Mouse (Mus musculus) ES-Bruce4 (cell line): ENCODE measurements around the gene Klf11.
"Not testable (repeated sequence)": the region's sequence is repeated elsewhere in the genome, so short reads cannot be mapped to it uniquely, and the experiment has no call there.

Experiments
- CTCF ChIP-seq: IDR thresholded peaks from one replicate; pipeline ENCODE4 v1.8.1; 2011; ENCODE audit warnings: low read depth, low read length
- EP300 ChIP-seq: IDR thresholded peaks from 2 replicates; pipeline ENCODE4 v1.6.1; 2011; ENCODE audit warnings: low read depth, low read length; ENCODE audit not compliant: insufficient read depth
- POLR2A ChIP-seq: IDR thresholded peaks from one replicate; pipeline ENCODE4 v1.8.1; 2011; ENCODE audit warnings: low read length; ENCODE audit not compliant: insufficient read depth

DNA sequence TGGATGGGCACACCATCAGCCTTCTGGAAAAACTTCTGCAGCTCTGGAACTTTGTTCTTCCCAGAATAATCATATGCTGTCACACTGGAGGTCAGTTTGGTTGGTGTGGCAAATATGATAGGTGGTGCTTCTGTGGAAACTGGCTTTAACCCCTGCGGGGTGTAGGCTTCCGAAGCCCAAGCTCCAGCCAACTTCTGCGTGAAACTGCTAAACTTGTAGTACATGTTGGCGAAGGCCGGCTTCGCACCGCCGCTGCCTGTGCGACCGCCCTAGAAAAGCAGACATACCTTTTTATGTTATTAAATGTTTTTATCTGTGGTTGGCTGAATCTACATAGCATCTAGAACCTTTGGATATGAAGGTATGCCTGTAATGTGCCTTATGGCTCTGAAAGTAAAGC is 12.3 kb upstream of the Klf11 start:
- TF ChIP-seq POLR2A, CTCF, EP300: not testable (repeated sequence)
